Mouse (Mus musculus) erythroblast, embryonic 14.5 days (primary cell): Measurements from ENCODE around the gene Axdnd1. TPM values are rescaled to one million over a fixed set of nuclear protein-coding genes. Genes with fewer than 3 reads are reported as not detected.

Experiments
- H3K27me3 ChIP-seq: 2 replicates; pipeline ENCODE4 v1.6.1; 2012; ENCODE audit warnings: inconsistent platforms; ENCODE audit not compliant: control insufficient read depth
- H3K36me3 ChIP-seq: 2 replicates; pipeline ENCODE4 v1.6.1; 2012; ENCODE audit warnings: mild to moderate bottlenecking, inconsistent platforms; ENCODE audit not compliant: control insufficient read depth
- H3K4me1 ChIP-seq: 2 replicates; pipeline ENCODE4 v1.6.1; 2012; ENCODE audit warnings: inconsistent platforms; ENCODE audit not compliant: control insufficient read depth
- H3K4me3 ChIP-seq: replicated peaks from 2 replicates; pipeline ENCODE3; 2012; ENCODE audit warnings: moderate library complexity, mild to moderate bottlenecking, inconsistent platforms
- H3K9me3 ChIP-seq: 2 replicates; pipeline ENCODE4 v1.6.1; 2012; ENCODE audit warnings: low read length, inconsistent platforms, mixed read lengths; ENCODE audit not compliant: control insufficient read depth
- GATA1 ChIP-seq: IDR thresholded peaks from 2 replicates; pipeline ENCODE4 v1.6.1; 2012; ENCODE audit warnings: low read length, inconsistent platforms, mixed read lengths
- TAL1 ChIP-seq: IDR thresholded peaks from 3 replicates; pipeline ENCODE4 v1.6.1; 2012; ENCODE audit warnings: low read length, inconsistent platforms, mixed read lengths
- polyA plus RNA-seq: library from polyadenylated mRNA; stranded (reverse); fragments of >175 nt; gene quantifications from 2 replicates; pipeline ENCODE4 v1.2.3, GENCODE M21; 2012

The Axdnd1 gene
- polyA plus RNA-seq, 1 experiment: not detected

DNA sequence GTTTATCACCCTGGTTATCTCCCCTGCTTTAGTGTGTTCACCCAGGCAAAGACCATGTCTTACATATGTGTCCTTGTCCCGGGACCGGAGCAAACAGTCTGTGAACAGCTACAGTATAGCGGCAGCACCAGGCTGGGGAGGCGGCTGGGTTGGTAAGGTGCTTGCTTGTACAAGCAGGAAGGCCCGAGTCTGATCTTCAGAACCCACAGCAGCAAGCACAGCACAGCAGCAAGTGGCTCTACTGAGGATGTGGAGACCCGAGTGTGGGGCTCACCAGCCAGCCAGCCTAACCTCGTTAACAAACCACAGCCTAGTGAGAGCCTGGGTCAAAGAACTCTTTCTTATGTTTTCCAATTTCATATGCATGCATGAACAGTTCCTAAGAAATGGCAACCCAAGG is 140.8 kb downstream of the Axdnd1 start:
- no peaks in the 10 kb centered on the region for H3K9me3 ChIP-seq
- TF ChIP-seq TAL1 (no peak), GATA1 (no peak)
- no peaks in the 10 kb centered on the region for H3K36me3 ChIP-seq
- H3K4me3 ChIP-seq: no peak overlapping the region
- no peaks in the 10 kb centered on the region for H3K27me3 ChIP-seq
- H3K4me1 ChIP-seq: no peaks in the 10 kb centered on the region

DNA sequence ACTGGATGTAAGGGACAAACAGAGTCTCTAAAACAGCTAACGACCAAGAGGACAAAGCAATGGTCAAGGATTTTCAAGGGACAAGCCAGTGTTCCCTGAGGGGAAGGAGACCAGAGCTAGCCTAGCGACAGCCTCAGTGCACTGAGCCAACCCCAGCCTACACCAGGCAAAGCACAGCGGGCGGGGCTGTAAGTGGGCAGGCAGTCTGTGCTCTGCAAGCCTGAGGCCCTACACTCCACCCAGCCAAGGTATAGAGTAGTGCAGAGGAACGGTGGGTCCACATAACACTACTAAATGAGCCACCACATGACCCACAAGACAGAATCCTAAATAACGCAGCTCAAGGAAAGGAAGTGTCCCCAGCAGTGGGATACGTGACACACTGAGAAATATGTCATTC is 147.3 kb downstream of the Axdnd1 start:
- no peaks in the 10 kb centered on the region; the same call in 1 of the 2 replicates for H3K4me1 ChIP-seq
- H3K4me3 ChIP-seq: no peak overlapping the region
- no peaks in the 10 kb centered on the region for H3K36me3 ChIP-seq
- no peaks in the 10 kb centered on the region for H3K9me3 ChIP-seq
- H3K27me3 ChIP-seq: no peaks in the 10 kb centered on the region
- TF ChIP-seq GATA1 (no peak), TAL1 (no peak)

Other genes with a start within 250 kb of the Axdnd1 start
- 0.02 TPM in 1 of 2 replicates, not detected in the other for gene Fam163a, start 216.1 kb downstream of the Axdnd1 start, polyA plus RNA-seq
- gene Tdrd5, start 117.5 kb downstream of the Axdnd1 start, polyA plus RNA-seq: 0.01 TPM in 1 of 2 replicates, not detected in the other
- not detected in 2 replicates for gene Nphs2, start 110.4 kb downstream of the Axdnd1 start, polyA plus RNA-seq
- gene Gm2000, start 55.1 kb downstream of the Axdnd1 start, polyA plus RNA-seq: 79.9 and 182 TPM in 2 replicates
- 0.01 and 0.04 TPM in 2 replicates for gene Soat1, start 53.2 kb upstream of the Axdnd1 start, polyA plus RNA-seq
- gene Gm10031, start 102.9 kb upstream of the Axdnd1 start, polyA plus RNA-seq: 0.09 and 0.19 TPM in 2 replicates
- gene Abl2, start 137.6 kb upstream of the Axdnd1 start, polyA plus RNA-seq: 0.16 and 0.21 TPM in 2 replicates